Mouse (Mus musculus) megakaryocyte, embryonic 14.5 days (primary cell): ENCODE measurements around the gene Csrnp1. TPM values are rescaled to one million over a fixed set of nuclear protein-coding genes. Genes with fewer than 3 reads are reported as not detected.

Experiments used
- H3K27me3 ChIP-seq: replicated peaks from 2 replicates; pipeline ENCODE3; 2012; ENCODE audit warnings: inconsistent platforms
- H3K36me3 ChIP-seq: replicated peaks from 2 replicates; pipeline ENCODE3; 2012; ENCODE audit warnings: low read length, inconsistent platforms, mixed read lengths
- H3K4me1 ChIP-seq: 2 replicates; pipeline ENCODE4 v1.6.1; 2012; ENCODE audit warnings: inconsistent platforms
- H3K4me3 ChIP-seq: replicated peaks from 2 replicates; pipeline ENCODE3; 2012; ENCODE audit warnings: moderate library complexity, mild to moderate bottlenecking, inconsistent platforms
- H3K9me3 ChIP-seq: 2 replicates; pipeline ENCODE4 v1.6.1; 2012; ENCODE audit warnings: inconsistent platforms
- FLI1 ChIP-seq: IDR thresholded peaks from 2 replicates; pipeline ENCODE4 v1.6.1; 2012; ENCODE audit warnings: low read length, inconsistent platforms, mixed read lengths
- GATA1 ChIP-seq: IDR thresholded peaks from 3 replicates; pipeline ENCODE4 v1.6.1; 2012; ENCODE audit warnings: mixed read lengths, low read length, inconsistent platforms, borderline replicate concordance
- polyA plus RNA-seq: library from polyadenylated mRNA; stranded (reverse); fragments of >175 nt; gene quantifications from 2 replicates; pipeline ENCODE4 v1.2.3, GENCODE M21; 2012; ENCODE audit warnings: low replicate concordance; ENCODE audit not compliant: insufficient read depth

Gene Csrnp1
- polyA plus RNA-seq, 1 experiment = 25.7 TPM

- Histone ChIP-seq H3K9me3 (no peaks in the 10 kb centered on the region), H3K36me3 (peaks cover 75% of the 10 kb centered on the region), H3K4me1 (peaks cover 51% of the 10 kb centered on the region), H3K4me3 (no peak overlapping the region), H3K27me3 (peaks cover under 1% of the 10 kb centered on the region)
- TF ChIP-seq FLI1 (no peak), GATA1 (no peak)
Measured at GRCm38 (mm10) chr9:119972166-119972565, 12.3 kb downstream of the Csrnp1 start.

GRCm38 (mm10) chr9:119970763-119971656 is 13.4 kb downstream of the Csrnp1 start:
- H3K36me3 ChIP-seq = peaks cover 72% of the 10 kb centered on the region
- TF ChIP-seq FLI1 (no peak), GATA1 (no peak)
- H3K4me3 ChIP-seq = no peak overlapping the region

GRCm38 (mm10) chr9:119970221-119970620 is 14.2 kb downstream of the Csrnp1 start:
- H3K36me3 ChIP-seq = peaks cover 70% of the 10 kb centered on the region
- no peak overlapping the region for H3K4me3 ChIP-seq
- H3K27me3 ChIP-seq = peaks cover 2% of the 10 kb centered on the region
- H3K9me3 ChIP-seq = no peaks in the 10 kb centered on the region
- no peak for TF ChIP-seq FLI1
- no peak for TF ChIP-seq GATA1
- peaks cover 50% of the 10 kb centered on the region for H3K4me1 ChIP-seq

More at GRCm38 (mm10) chr9:119970763-119971656, 13.4 kb downstream of the Csrnp1 start:
- Histone ChIP-seq H3K27me3 (peaks cover 2% of the 10 kb centered on the region), H3K9me3 (no peaks in the 10 kb centered on the region), H3K4me1 (peaks cover 44% of the 10 kb centered on the region)

GRCm38 (mm10) chr9:119969811-119970210 is 14.6 kb downstream of the Csrnp1 start:
- no peak for TF ChIP-seq FLI1
- no peak for TF ChIP-seq GATA1
- H3K4me3 ChIP-seq = no peak overlapping the region
- H3K4me1 ChIP-seq = peaks cover 50% of the 10 kb centered on the region
- no peaks in the 10 kb centered on the region for H3K9me3 ChIP-seq
- H3K27me3 ChIP-seq = peaks cover 2% of the 10 kb centered on the region
- H3K36me3 ChIP-seq = peaks cover 66% of the 10 kb centered on the region

GRCm38 (mm10) chr9:119966221-119966910 is 18.1 kb downstream of the Csrnp1 start:
- no peaks in the 10 kb centered on the region for H3K9me3 ChIP-seq
- TF ChIP-seq FLI1 (no peak), GATA1 (no peak)

GRCm38 (mm10) chr9:119965186-119965585 is 19.3 kb downstream of the Csrnp1 start:
- Histone ChIP-seq H3K4me3 (no peak overlapping the region), H3K36me3 (peaks cover 20% of the 10 kb centered on the region), H3K9me3 (no peaks in the 10 kb centered on the region), H3K27me3 (peaks cover 15% of the 10 kb centered on the region), H3K4me1 (peaks cover 55% of the 10 kb centered on the region)
- no peak for TF ChIP-seq GATA1
- TF ChIP-seq FLI1 = no peak

More at GRCm38 (mm10) chr9:119966221-119966910, 18.1 kb downstream of the Csrnp1 start:
- Histone ChIP-seq H3K4me3 (no peak overlapping the region), H3K4me1 (peaks cover 67% of the 10 kb centered on the region), H3K27me3 (peaks cover 7% of the 10 kb centered on the region), H3K36me3 (peaks cover 31% of the 10 kb centered on the region)

- TF ChIP-seq FLI1 (no peak), GATA1 (no peak)
- H3K9me3 ChIP-seq = no peaks in the 10 kb centered on the region
- peaks cover 53% of the 10 kb centered on the region for H3K4me1 ChIP-seq
- peaks cover 15% of the 10 kb centered on the region for H3K27me3 ChIP-seq
- H3K4me3 ChIP-seq = peak overlapping the region; percentile 30
- H3K36me3 ChIP-seq = peaks cover 10% of the 10 kb centered on the region
Measured at GRCm38 (mm10) chr9:119964206-119964605, 20.3 kb downstream of the Csrnp1 start.

- no peaks in the 10 kb centered on the region for H3K9me3 ChIP-seq
- peaks cover 15% of the 10 kb centered on the region for H3K27me3 ChIP-seq
- TF ChIP-seq GATA1 (no peak), FLI1 (no peak)
- peaks cover 6% of the 10 kb centered on the region for H3K36me3 ChIP-seq
- peak overlapping the region; percentile 44 for H3K4me3 ChIP-seq
- H3K4me1 ChIP-seq = peaks cover 62% of the 10 kb centered on the region
Measured at GRCm38 (mm10) chr9:119962987-119963667, 21.3 kb downstream of the Csrnp1 start.

GRCm38 (mm10) chr9:119962216-119962615 is 22.2 kb downstream of the Csrnp1 start:
- Histone ChIP-seq H3K4me1 (peaks cover 57% of the 10 kb centered on the region), H3K9me3 (no peaks in the 10 kb centered on the region), H3K4me3 (no peak overlapping the region), H3K27me3 (peaks cover 15% of the 10 kb centered on the region), H3K36me3 (peaks cover 6% of the 10 kb centered on the region)
- no peak for TF ChIP-seq FLI1
- TF ChIP-seq GATA1 = no peak

- TF ChIP-seq FLI1 (no peak), GATA1 (no peak)
- peaks cover 61% of the 10 kb centered on the region for H3K4me1 ChIP-seq
- peaks cover 19% of the 10 kb centered on the region for H3K27me3 ChIP-seq
- H3K4me3 ChIP-seq = no peak overlapping the region
- no peaks in the 10 kb centered on the region for H3K9me3 ChIP-seq
- H3K36me3 ChIP-seq = peaks cover 3% of the 10 kb centered on the region
Measured at GRCm38 (mm10) chr9:119958835-119959234, 25.6 kb downstream of the Csrnp1 start.
